Mouse (Mus musculus): ENCODE measurements around the gene Cbfb. TPM values are rescaled to one million over a fixed set of nuclear protein-coding genes. Genes with fewer than 3 reads are reported as not detected.
"Not testable (repeated sequence)": the region's sequence is repeated elsewhere in the genome, so short reads cannot be mapped to it uniquely, and the experiment has no call there.

Gene Cbfb
- total and polyA plus RNA-seq, 2 experiments = 2.8 to 15.7 TPM

GRCm38 (mm10) chr8:105225272-105225593, 54.8 kb downstream of the Cbfb start:
- TF ChIP-seq POLR2A (IDR thresholded peaks at IDR 0.05; ENCODE audit: extremely low read depth, insufficient read depth, low read length) (no peak), CTCF (IDR thresholded peaks at IDR 0.05; ENCODE audit: low read depth, low read length) (no peak)
- Histone ChIP-seq H3K27me3 (ENCODE audit: control insufficient read depth, insufficient read depth, low read length) (no peaks in the 10 kb centered on the region), H3K36me3 (ENCODE audit: control insufficient read depth, insufficient read depth, low read length) (peaks cover 15% of the 10 kb centered on the region), H3K9ac (ENCODE audit: low read depth, low read length) (peak overlapping the region; percentile 98), H3K27ac (replicated peaks; ENCODE audit: insufficient read depth, low read depth, low read length) (peak overlapping the region; percentile 98), H3K79me2 (ENCODE audit: control insufficient read depth, insufficient read depth, low read length) (peaks cover 24% of the 10 kb centered on the region; the same call in 1 of the 2 replicates), H3K4me1 (ENCODE audit: control insufficient read depth, insufficient read depth, low read length) (peaks cover 18% of the 10 kb centered on the region), H3K4me3 (ENCODE audit: insufficient read depth, low read depth, low read length) (peak overlapping the region; percentile 93)
- under 1% methylated on average over 27 of the region's 27 CpGs for WGBS
- no peak for DNase-seq (ENCODE audit: extremely low read depth, low read depth, low spot score)

GRCm38 (mm10) chr8:105225917-105226316, 55.4 kb downstream of the Cbfb start:
- H3K79me2 ChIP-seq (ENCODE audit: control insufficient read depth, insufficient read depth, low read length) = peaks cover 28% of the 10 kb centered on the region; the same call in 1 of the 2 replicates
- TF ChIP-seq CTCF (IDR thresholded peaks at IDR 0.05; ENCODE audit: low read depth, low read length) (no peak), POLR2A (IDR thresholded peaks at IDR 0.05; ENCODE audit: extremely low read depth, insufficient read depth, low read length) (no peak)
- H3K27me3 ChIP-seq (ENCODE audit: control insufficient read depth, insufficient read depth, low read length) = no peaks in the 10 kb centered on the region
- peak overlapping the region; percentile 98 for H3K27ac ChIP-seq (replicated peaks; ENCODE audit: insufficient read depth, low read depth, low read length)
- peak overlapping the region; percentile 93 for H3K4me3 ChIP-seq (ENCODE audit: insufficient read depth, low read depth, low read length)
- peak overlapping the region; percentile 98 for H3K9ac ChIP-seq (ENCODE audit: low read depth, low read length)
- H3K36me3 ChIP-seq (ENCODE audit: control insufficient read depth, insufficient read depth, low read length) = peaks cover 21% of the 10 kb centered on the region
- H3K4me1 ChIP-seq (ENCODE audit: control insufficient read depth, insufficient read depth, low read length) = peaks cover 20% of the 10 kb centered on the region
- DNase-seq (ENCODE audit: extremely low read depth, low read depth, low spot score) = peak; percentile 99
- WGBS = 2% methylated on average over 6 of the region's 6 CpGs

DNA sequence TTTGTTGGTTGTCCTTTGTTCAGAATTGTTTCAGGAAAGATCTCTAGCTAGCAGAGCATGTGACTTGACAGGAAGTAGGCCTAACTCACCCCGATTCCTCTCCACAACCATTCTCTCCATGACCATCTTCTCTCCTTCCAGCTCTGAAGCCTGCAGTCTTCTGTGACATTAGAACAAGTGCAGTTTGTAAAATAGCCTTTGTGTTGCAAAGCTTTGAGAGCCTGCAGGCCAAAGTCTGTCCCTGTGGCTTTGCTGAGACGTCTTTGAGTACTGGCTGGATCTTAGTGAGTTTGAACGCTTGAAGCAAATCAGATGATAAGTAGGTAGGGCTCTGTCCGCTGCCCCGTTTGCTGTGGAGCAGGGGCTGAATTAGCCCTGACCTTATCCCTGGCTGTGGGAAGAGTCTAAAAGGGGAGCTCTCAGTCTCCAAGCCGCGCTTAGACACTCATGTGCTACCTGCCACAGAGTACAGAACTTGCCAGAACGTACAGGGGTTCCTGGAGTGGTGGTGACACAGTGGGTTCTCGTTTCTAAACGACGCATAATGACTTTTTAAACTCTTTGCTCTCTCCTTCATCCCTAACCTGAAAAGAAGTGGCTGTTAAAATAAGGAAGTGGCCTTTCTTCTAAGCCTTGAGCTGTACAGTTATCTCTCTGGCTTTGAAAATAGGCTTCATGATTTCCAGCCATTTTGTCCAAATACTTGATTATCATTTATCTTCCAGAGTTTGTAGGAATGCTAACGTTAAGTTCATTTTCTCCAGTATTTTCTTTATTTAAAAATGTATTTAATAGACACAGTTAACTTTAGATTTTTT, 61.2 kb downstream of the Cbfb start:
- Histone ChIP-seq H3K27me3 (ENCODE audit: control insufficient read depth, insufficient read depth, low read length) (no peaks in the 10 kb centered on the region), H3K36me3 (ENCODE audit: control insufficient read depth, insufficient read depth, low read length) (peaks cover 66% of the 10 kb centered on the region), H3K4me1 (ENCODE audit: control insufficient read depth, insufficient read depth, low read length) (peaks cover 24% of the 10 kb centered on the region), H3K27ac (replicated peaks; ENCODE audit: insufficient read depth, low read depth, low read length) (no peak overlapping the region), H3K9ac (ENCODE audit: low read depth, low read length) (no peak overlapping the region), H3K79me2 (ENCODE audit: control insufficient read depth, insufficient read depth, low read length) (peaks cover 34% of the 10 kb centered on the region; the same call in 1 of the 2 replicates), H3K4me3 (ENCODE audit: insufficient read depth, low read depth, low read length) (no peak overlapping the region)
- no peak for TF ChIP-seq CTCF (IDR thresholded peaks at IDR 0.05; ENCODE audit: low read depth, low read length)
- no peak for TF ChIP-seq POLR2A (IDR thresholded peaks at IDR 0.05; ENCODE audit: extremely low read depth, insufficient read depth, low read length)
- no peak for DNase-seq (ENCODE audit: extremely low read depth, low read depth, low spot score)
- WGBS = 75% methylated on average over 12 of the region's 12 CpGs

- peaks cover 24% of the 10 kb centered on the region for H3K4me1 ChIP-seq (ENCODE audit: control insufficient read depth, insufficient read depth, low read length)
- not testable (repeated sequence) for DNase-seq (ENCODE audit: extremely low read depth, low read depth, low spot score)
- WGBS = 93% methylated on average over 4 of the region's 4 CpGs
These were observed 61.8 kb downstream of the Cbfb start for GRCm38 (mm10) chr8:105232321-105232693.

GRCm38 (mm10) chr8:105233126-105233935, 62.9 kb downstream of the Cbfb start:
- TF ChIP-seq POLR2A (IDR thresholded peaks at IDR 0.05; ENCODE audit: extremely low read depth, insufficient read depth, low read length) = no peak
- TF ChIP-seq CTCF (IDR thresholded peaks at IDR 0.05; ENCODE audit: low read depth, low read length) = no peak
- Histone ChIP-seq H3K27me3 (ENCODE audit: control insufficient read depth, insufficient read depth, low read length) (no peaks in the 10 kb centered on the region), H3K4me3 (ENCODE audit: insufficient read depth, low read depth, low read length) (no peak overlapping the region), H3K36me3 (ENCODE audit: control insufficient read depth, insufficient read depth, low read length) (peaks cover 72% of the 10 kb centered on the region), H3K9ac (ENCODE audit: low read depth, low read length) (no peak overlapping the region), H3K4me1 (ENCODE audit: control insufficient read depth, insufficient read depth, low read length) (peaks cover 18% of the 10 kb centered on the region), H3K27ac (replicated peaks; ENCODE audit: insufficient read depth, low read depth, low read length) (no peak overlapping the region), H3K79me2 (ENCODE audit: control insufficient read depth, insufficient read depth, low read length) (peaks cover 25% of the 10 kb centered on the region; the same call in 1 of the 2 replicates)
- DNase-seq (ENCODE audit: extremely low read depth, low read depth, low spot score) = no peak
- 63% methylated on average over 1 of the region's 1 CpGs for WGBS

More at GRCm38 (mm10) chr8:105232321-105232693, 61.8 kb downstream of the Cbfb start:
- peaks cover 30% of the 10 kb centered on the region; the same call in 1 of the 2 replicates for H3K79me2 ChIP-seq (ENCODE audit: control insufficient read depth, insufficient read depth, low read length)
- not testable (repeated sequence) for H3K27me3 ChIP-seq (ENCODE audit: control insufficient read depth, insufficient read depth, low read length); H3K27ac ChIP-seq (replicated peaks; ENCODE audit: insufficient read depth, low read depth, low read length); H3K4me3 ChIP-seq (ENCODE audit: insufficient read depth, low read depth, low read length); H3K9ac ChIP-seq (ENCODE audit: low read depth, low read length)
- peaks cover 68% of the 10 kb centered on the region for H3K36me3 ChIP-seq (ENCODE audit: control insufficient read depth, insufficient read depth, low read length)

Data from liver, adult 2 months (tissue).